Mouse (Mus musculus): ENCODE measurements around the gene Lhfp. TPM values are rescaled to one million over a fixed set of nuclear protein-coding genes. Genes with fewer than 3 reads are reported as not detected.
A peak's percentile ranks its signal among the peaks of the same experiment; 100 is the strongest.

Gene Lhfp
- 67.6 and 67.8 TPM in 2 replicates for polyA plus RNA-seq (2015; fragmentation: Nextera tagmentation; extraction: Ambion mirVana)

DNA sequence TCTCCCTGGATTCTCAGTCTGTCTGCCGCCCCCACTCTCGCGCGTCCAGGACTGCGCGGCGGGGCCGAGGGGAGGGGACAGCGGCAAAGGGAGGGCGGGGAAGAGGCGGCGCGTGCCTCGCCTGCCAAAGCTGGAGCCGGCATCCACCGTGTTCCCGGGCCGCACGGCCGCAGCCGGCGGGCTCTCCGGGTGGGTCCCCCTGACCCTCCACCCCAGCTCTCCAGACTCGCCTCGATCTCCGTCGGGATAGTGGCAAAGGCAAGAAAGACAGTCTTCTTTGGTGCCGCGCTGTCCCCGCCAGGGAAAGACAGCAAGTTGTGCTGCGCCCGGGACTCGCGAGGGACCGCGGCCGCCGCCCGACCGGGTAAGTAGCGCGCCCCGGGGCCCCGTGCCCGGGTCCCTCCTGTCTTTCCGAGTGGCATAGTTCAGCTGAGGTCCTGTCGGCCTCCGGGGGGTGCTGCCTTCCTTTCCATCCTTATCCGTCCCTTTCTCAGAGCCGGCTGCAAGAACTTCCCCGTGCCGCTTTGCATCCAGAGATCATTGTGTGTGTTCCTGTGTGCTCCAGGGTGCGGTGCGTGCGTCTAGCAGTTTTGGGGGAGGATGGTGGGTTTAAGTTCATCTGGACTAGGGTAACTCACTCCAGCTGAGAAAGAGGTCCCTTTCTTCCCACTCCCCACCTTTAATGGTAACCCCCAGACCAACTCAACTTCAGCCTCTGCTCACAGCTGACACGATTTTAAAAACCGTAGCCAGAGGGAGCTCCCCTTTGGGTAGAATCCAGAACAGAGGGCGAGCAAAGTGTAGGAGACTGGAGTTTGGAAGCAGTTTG, at the start of gene Lhfp:
TSS of gene Lhfp (plus strand) at position 118 of the 829 bp plus-strand sequence.
- peak within 1 kb of the TSS; percentile 85 for H3K9ac ChIP-seq
- WGBS = under 1% methylated on average over 56 of the region's 58 CpGs
- peaks cover 7% of the 10 kb centered on the region; the same call in 1 of the 2 replicates for H3K27me3 ChIP-seq

DNA sequence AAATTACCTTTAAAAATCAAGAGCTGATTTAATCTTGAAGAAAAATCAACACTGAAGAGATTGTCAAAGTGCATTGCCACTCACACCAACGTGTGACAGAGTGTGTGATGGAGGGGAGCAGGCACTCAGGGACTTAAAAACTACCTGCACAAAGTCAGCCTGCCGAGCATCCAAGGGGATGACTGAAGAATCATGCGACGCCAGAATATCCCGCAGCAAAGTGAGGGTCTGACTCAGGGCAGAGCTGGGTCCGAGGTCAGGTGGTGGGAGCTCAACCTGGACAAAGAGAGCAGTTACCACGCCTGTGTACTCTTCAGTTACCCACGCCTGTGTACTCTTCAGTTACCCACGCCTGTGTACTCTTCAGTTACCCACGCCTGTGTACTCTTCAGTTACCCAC, 48.0 kb upstream of the Lhfp start:
- Histone ChIP-seq H3K9ac (no peak overlapping the region), H3K4me3 (no peak overlapping the region), H3K27ac (no peak overlapping the region), H3K27me3 (no peaks in the 10 kb centered on the region), H3K4me1 (replicated peaks) (no peaks in the 10 kb centered on the region), H3K4me2 (no peak overlapping the region), H3K36me3 (peaks cover 84% of the 10 kb centered on the region), H3K9me3 (no peaks in the 10 kb centered on the region)
- no peak for ATAC-seq (ENCODE audit: low FRiP score)
- 91% methylated on average over 10 of the region's 10 CpGs for WGBS

More for the DNA sequence above, at the start of gene Lhfp:
- peak within 1 kb of the TSS; percentile 84 for H3K4me2 ChIP-seq
- peaks cover 43% of the 10 kb centered on the region for H3K4me1 ChIP-seq (replicated peaks)
- peak within 1 kb of the TSS; percentile 69 for H3K4me3 ChIP-seq
- ATAC-seq (ENCODE audit: low FRiP score) = peak; percentile 89
- H3K36me3 ChIP-seq = no peaks in the 10 kb centered on the region
- peak within 1 kb of the TSS; percentile 85 for H3K27ac ChIP-seq
- H3K9me3 ChIP-seq = no peaks in the 10 kb centered on the region

DNA sequence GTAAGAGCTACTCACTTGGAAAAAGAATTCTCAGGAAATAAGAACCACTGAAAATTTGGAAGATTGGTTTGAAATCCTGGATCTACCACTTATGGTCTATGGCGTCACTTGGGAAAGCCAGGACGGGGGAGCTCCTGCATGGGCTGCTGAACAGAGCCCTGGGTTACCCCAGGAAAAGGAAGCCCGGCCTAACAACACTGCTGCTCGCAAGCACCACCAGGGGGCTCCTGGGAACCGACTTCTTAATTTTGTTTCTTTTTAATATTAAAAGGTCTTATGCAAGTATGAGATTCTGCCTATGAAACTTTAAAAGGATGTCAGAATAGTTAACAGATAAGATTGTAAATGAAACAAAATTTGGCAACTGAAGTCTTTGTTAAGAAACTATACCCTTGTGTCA, 46.7 kb upstream of the Lhfp start:
- Histone ChIP-seq H3K9ac (no peak overlapping the region), H3K4me1 (replicated peaks) (no peaks in the 10 kb centered on the region), H3K9me3 (no peaks in the 10 kb centered on the region), H3K4me3 (no peak overlapping the region), H3K4me2 (no peak overlapping the region), H3K36me3 (peaks cover 85% of the 10 kb centered on the region), H3K27me3 (no peaks in the 10 kb centered on the region), H3K27ac (no peak overlapping the region)
- 74% methylated on average over 5 of the region's 5 CpGs for WGBS
- no peak for ATAC-seq (ENCODE audit: low FRiP score)

DNA sequence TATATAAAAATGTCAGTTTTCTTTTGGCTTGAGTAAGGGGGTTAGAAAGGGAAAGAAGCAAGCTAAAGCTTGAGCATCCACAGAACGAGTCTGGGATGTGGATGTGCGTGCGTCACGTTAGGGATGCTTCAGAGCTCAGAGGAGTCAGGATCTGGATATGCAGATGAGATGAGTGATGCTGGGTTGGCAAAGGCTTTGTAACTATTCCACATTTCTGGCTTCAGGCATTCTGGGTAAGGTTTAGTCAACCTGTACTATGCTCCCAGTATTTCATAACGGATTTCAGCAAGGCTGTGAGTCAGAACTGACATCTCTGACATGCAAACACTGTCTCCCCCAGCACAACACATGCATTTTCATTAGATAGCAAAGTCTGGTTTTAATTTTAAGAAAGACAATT, 44.7 kb upstream of the Lhfp start:
- H3K4me2 ChIP-seq = no peak overlapping the region
- no peak for ATAC-seq (ENCODE audit: low FRiP score)
- H3K9ac ChIP-seq = no peak overlapping the region
- H3K27ac ChIP-seq = no peak overlapping the region
- H3K9me3 ChIP-seq = no peaks in the 10 kb centered on the region
- H3K4me3 ChIP-seq = no peak overlapping the region
- H3K36me3 ChIP-seq = peaks cover 86% of the 10 kb centered on the region
- H3K4me1 ChIP-seq (replicated peaks) = no peaks in the 10 kb centered on the region
- no peaks in the 10 kb centered on the region for H3K27me3 ChIP-seq
- 90% methylated on average over 5 of the region's 5 CpGs for WGBS

DNA sequence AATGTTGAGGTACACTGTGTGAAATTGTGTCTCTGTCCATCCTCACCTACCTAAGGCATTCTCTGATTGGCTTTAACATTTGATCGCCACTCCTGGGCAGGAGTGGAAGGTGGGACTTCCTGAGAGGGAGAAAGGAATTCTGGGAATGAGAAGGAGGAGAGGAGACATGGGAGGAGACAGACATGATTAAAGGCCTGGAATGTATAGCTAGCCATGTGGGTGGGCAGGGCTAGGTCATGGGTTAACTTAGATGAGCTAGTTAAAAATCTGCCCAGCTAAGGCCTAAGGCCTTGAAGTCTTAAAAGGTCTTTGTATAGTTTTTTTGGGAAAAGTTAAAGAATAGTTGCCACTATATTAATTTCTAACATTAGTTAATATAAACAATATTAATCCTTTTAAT, 43.9 kb upstream of the Lhfp start:
- Histone ChIP-seq H3K4me3 (no peak overlapping the region), H3K36me3 (peaks cover 87% of the 10 kb centered on the region), H3K9ac (no peak overlapping the region), H3K27me3 (no peaks in the 10 kb centered on the region), H3K4me1 (replicated peaks) (no peaks in the 10 kb centered on the region), H3K9me3 (no peaks in the 10 kb centered on the region), H3K27ac (no peak overlapping the region), H3K4me2 (no peak overlapping the region)
- ATAC-seq (ENCODE audit: low FRiP score) = no peak
- WGBS = 92% methylated on average over 1 of the region's 1 CpGs

DNA sequence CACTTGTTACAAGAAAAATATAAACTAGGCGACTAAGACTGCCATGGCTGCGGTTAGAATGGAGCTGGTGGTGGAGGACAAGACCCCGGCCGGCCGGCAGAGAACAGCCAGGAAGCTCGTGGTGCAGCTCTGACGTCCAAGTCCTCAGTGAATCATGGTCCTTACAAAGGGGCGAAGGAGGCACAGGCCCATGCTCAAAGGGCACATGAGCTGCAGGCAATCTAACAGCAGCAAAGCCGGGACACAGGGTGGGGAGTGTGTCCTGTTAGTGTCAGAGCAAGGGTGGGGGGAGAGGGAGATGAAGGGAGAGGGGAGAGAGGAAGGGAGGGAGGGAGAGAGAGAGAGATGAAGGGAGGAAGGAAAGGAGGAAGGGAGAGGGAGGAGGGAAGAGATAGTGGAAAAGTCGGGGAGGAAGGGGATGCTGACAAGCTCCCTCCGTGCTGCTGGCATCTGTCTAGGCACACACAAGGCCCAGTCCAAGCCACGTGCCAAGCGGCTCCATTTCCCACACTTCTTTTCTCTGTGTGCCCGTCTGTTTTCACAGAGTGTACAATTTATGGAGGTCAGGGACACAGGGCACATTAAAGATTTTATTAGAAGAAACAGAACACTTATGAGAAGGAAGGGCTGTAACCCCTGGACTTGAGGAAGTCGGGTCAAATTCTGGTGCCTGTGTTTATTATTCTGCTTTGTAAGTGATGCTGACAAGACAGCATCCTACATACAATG, 42.1 kb upstream of the Lhfp start:
- Histone ChIP-seq H3K27ac (no peak overlapping the region), H3K4me1 (replicated peaks) (no peaks in the 10 kb centered on the region), H3K9ac (no peak overlapping the region), H3K27me3 (no peaks in the 10 kb centered on the region), H3K4me3 (no peak overlapping the region), H3K4me2 (no peak overlapping the region), H3K9me3 (no peaks in the 10 kb centered on the region), H3K36me3 (peaks cover 72% of the 10 kb centered on the region)
- 83% methylated on average over 15 of the region's 15 CpGs for WGBS
- ATAC-seq (ENCODE audit: low FRiP score) = no peak

DNA sequence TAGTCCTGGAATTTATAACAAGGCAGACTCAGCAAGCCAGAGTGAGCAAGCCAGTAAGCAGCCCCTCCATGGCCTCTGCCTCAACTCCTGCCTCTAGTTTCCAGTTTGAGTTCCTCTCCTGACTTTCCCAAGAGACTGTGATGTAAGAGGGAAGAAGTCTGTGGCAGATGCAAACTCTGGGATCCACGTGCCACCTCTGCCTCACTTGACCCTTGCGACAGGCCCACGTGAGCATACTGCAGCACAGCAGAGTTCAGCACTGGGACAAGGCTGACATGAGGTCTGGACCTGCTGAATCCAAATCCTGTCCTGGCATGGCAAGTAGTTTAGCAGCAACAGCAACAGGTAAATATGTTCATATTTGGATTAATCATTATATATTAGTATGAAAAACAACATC, 41.3 kb upstream of the Lhfp start:
- H3K9ac ChIP-seq = no peak overlapping the region
- 87% methylated on average over 3 of the region's 3 CpGs for WGBS
- H3K27ac ChIP-seq = no peak overlapping the region
- H3K4me2 ChIP-seq = no peak overlapping the region
- no peak for ATAC-seq (ENCODE audit: low FRiP score)
- H3K27me3 ChIP-seq = no peaks in the 10 kb centered on the region
- H3K4me3 ChIP-seq = no peak overlapping the region
- no peaks in the 10 kb centered on the region for H3K9me3 ChIP-seq
- H3K36me3 ChIP-seq = peaks cover 70% of the 10 kb centered on the region
- no peaks in the 10 kb centered on the region for H3K4me1 ChIP-seq (replicated peaks)

DNA sequence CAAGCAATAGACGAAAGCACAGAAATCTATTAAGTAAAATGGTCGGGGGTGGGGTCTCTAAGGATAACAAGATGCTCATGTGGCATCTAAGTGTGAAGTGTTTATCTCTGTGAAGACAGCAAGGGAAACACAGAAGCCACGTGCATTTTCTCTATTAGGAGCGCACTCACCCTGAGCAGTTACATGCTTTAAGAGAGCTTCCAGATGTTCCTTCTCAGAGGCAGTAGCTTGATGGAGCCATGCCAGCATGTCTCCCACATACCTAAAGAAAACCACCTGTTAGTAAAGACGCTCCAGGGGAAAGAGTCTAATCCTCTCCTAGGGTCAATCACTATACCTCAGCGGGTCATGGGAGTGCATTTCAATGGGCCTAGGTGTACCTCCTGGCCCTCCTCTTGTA, 39.3 kb upstream of the Lhfp start:
- Histone ChIP-seq H3K4me3 (no peak overlapping the region), H3K9me3 (no peaks in the 10 kb centered on the region), H3K9ac (no peak overlapping the region), H3K4me2 (no peak overlapping the region), H3K4me1 (replicated peaks) (no peaks in the 10 kb centered on the region), H3K27ac (no peak overlapping the region), H3K27me3 (no peaks in the 10 kb centered on the region), H3K36me3 (peaks cover 68% of the 10 kb centered on the region)
- 77% methylated on average over 6 of the region's 6 CpGs for WGBS
- ATAC-seq (ENCODE audit: low FRiP score) = no peak

DNA sequence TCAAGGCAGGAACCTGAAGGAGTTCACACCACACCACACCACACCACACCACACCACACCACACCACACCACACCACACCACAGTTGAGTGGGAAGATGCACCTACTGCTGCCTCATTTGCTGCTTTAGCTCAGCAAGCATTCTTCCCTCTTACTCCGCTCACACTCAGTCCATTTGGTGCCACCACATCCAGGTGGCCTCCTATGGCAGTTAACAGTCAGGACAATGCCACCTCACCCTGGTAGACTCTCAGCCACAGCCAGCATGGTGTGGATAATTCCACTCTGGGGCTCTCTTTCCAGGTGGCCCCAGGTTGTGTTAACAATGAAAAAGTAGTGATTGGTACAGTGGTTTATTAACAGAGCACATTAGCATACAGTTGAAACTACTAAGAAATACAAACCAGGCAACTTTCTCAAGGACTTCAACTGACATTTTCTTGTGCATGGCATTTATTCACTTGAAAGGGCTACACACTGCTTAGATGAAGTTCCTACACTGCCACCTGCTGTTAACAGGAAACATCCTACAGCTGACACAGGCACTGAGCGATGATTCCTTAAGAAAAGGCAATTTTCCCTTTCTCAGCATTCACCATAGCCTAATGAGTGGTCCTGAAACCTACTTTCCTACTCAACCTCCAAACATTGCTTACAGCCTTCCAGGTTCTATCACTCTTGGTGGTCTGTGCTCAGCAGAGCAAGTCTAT, 36.8 kb upstream of the Lhfp start:
- no peak for ATAC-seq (ENCODE audit: low FRiP score)
- no peak overlapping the region for H3K4me2 ChIP-seq
- no peak overlapping the region for H3K27ac ChIP-seq
- 76% methylated on average over 2 of the region's 2 CpGs for WGBS
- H3K9ac ChIP-seq = no peak overlapping the region
- no peak overlapping the region for H3K4me3 ChIP-seq
- no peaks in the 10 kb centered on the region for H3K27me3 ChIP-seq
- peaks cover 65% of the 10 kb centered on the region for H3K36me3 ChIP-seq
- H3K4me1 ChIP-seq (replicated peaks) = no peaks in the 10 kb centered on the region
- H3K9me3 ChIP-seq = no peaks in the 10 kb centered on the region

DNA sequence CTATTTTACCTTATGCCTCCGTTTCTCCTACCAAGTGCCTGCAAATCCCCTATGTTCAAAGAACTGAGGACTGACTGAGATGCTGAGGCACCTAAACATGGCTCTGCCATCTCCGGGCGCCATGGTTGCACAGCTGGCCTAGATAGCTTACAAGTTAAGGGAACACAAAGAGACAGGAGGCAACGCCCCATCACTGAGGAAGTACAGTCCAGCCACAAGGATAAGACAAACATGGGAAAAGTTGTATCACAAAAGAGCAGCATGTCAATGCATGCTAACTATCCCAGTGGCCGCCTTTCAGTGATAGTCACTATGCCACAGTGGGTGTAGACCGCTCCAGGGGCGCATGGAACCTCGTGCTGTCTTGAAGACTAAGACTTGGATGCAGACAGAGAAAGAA, 33.9 kb upstream of the Lhfp start:
- Histone ChIP-seq H3K4me3 (no peak overlapping the region), H3K4me1 (replicated peaks) (no peaks in the 10 kb centered on the region), H3K4me2 (no peak overlapping the region), H3K27ac (no peak overlapping the region), H3K27me3 (no peaks in the 10 kb centered on the region), H3K36me3 (peaks cover 58% of the 10 kb centered on the region), H3K9ac (no peak overlapping the region), H3K9me3 (no peaks in the 10 kb centered on the region)
- no peak for ATAC-seq (ENCODE audit: low FRiP score)
- WGBS = 93% methylated on average over 8 of the region's 8 CpGs

DNA sequence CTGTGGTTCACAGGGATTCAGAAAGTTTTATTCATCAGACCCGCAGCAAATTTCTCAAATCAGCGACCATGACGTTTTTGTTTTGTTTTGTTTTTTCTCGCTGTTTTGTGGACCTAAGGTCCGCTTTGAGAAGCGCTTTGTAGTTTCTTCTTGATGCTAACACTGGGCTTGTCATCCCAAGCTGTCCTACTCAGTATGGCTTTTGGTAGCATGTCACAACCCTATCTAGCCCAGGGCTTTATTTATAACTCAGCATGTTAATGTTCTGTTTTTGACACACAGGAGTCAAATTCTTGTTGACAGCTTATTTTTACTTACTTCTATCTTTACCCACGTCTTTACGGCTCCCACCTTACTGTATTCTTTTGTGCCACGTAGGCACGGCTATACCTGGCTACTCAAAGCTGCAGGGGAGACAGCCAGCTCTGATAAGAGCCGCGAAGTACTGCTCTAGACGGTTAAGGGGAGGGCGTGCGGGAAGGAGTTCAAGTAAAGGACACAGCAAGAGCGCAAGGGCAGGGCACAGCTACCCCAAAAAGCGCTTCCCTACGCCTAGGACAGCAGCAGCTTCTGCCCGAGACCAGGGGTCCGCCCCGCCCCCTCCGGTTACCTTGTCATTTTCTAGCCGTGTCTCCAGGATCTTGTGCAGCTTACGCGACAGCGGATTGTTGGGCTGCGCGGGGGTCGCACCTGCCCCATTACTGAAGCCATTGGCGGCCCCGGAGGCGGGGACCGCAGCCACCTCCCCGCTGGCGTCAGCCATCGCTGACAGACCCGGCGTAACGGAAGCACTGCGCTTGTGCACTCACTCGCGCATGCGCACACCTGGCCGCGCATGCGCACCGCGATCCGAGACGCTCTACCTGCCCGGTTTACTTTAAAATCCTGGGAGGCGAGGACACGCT, 24.6 kb upstream of the Lhfp start, which contains the start of gene Cog6:
TSS of gene Cog6 (minus strand) at position 802 of the 905 bp plus-strand sequence.
- peak; percentile 95 for ATAC-seq (ENCODE audit: low FRiP score)
- Histone ChIP-seq H3K4me3 (peak within 1 kb of the TSS; percentile 79), H3K9ac (peak within 1 kb of the TSS; percentile 90), H3K27me3 (no peaks in the 10 kb centered on the region), H3K27ac (peak within 1 kb of the TSS; percentile 86), H3K4me2 (peak within 1 kb of the TSS; percentile 75), H3K4me1 (replicated peaks) (peaks cover 6% of the 10 kb centered on the region), H3K9me3 (no peaks in the 10 kb centered on the region), H3K36me3 (peaks cover 20% of the 10 kb centered on the region)
- 6% methylated on average over 53 of the region's 53 CpGs for WGBS
